Mouse (Mus musculus) midbrain, postnatal 0 days (tissue): Measurements from ENCODE around the gene Phactr1. TPM values are rescaled to one million over a fixed set of nuclear protein-coding genes. Genes with fewer than 3 reads are reported as not detected.

ENCODE experiments used
- ATAC-seq: fragments of 200-750 bp; cut with Nextera tagmentation; 2 replicates; pipeline ENCODE4 v1.8.0; 2017; ENCODE audit warnings: moderate number of reproducible peaks, mild to moderate bottlenecking, moderate TSS enrichment, moderate library complexity; ENCODE audit not compliant: low FRiP score
- DNase-seq: peaks from one replicate; pipeline ENCODE4 v3.0.0-alpha.2; 2015; ENCODE audit warnings: low spot score
- H3K27ac ChIP-seq: fragments of 300-500 bp; sonication (generic); 2 replicates; pipeline ENCODE4 v1.5.1; 2014; ENCODE audit warnings: low read depth, mild to moderate bottlenecking, low read length, mixed read lengths
- H3K27me3 ChIP-seq: fragments of 300-500 bp; sonication (generic); 2 replicates; pipeline ENCODE4 v1.6.1; 2014; ENCODE audit warnings: low read length, control low read depth, mixed read lengths; ENCODE audit not compliant: insufficient read depth
- H3K36me3 ChIP-seq: fragments of 300-500 bp; sonication (generic); 2 replicates; pipeline ENCODE4 v1.6.1; 2014; ENCODE audit warnings: low read length, control low read depth, mixed read lengths; ENCODE audit not compliant: insufficient read depth
- H3K4me1 ChIP-seq: fragments of 300-500 bp; sonication (generic); 2 replicates; pipeline ENCODE4 v1.6.1; 2014; ENCODE audit warnings: mild to moderate bottlenecking, control low read depth, antibody characterized with exemption, low read length, mixed read lengths; ENCODE audit not compliant: insufficient read depth
- H3K4me2 ChIP-seq: fragments of 300-500 bp; sonication (generic); 2 replicates; pipeline ENCODE4 v1.6.1; 2014; ENCODE audit warnings: low read depth, mild to moderate bottlenecking, low read length, mixed read lengths; ENCODE audit not compliant: poor library complexity, severe bottlenecking
- H3K4me3 ChIP-seq: fragments of 300-500 bp; sonication (generic); 2 replicates; pipeline ENCODE4 v1.5.1; 2014; ENCODE audit warnings: low read depth, mild to moderate bottlenecking, low read length, moderate library complexity
- H3K9ac ChIP-seq: fragments of 300-500 bp; sonication (generic); replicated peaks from 2 replicates; pipeline ENCODE4 v1.6.1; 2014; ENCODE audit warnings: mild to moderate bottlenecking, low read length, moderate library complexity, mixed read lengths; ENCODE audit not compliant: poor library complexity, severe bottlenecking
- H3K9me3 ChIP-seq: fragments of 300-500 bp; sonication (generic); 2 replicates; pipeline ENCODE4 v1.6.1; 2016; ENCODE audit warnings: low read length, control low read depth
- CTCF ChIP-seq: IDR thresholded peaks from 2 replicates; pipeline ENCODE4 v1.5.1; 2016; ENCODE audit warnings: antibody characterized with exemption, mild to moderate bottlenecking
- WGBS: fragments of 180-500 bp; shearing (Covaris S2); extraction: QIAGEN DNeasy Blood & Tissue Kit; methylation state at CpG from one replicate; pipeline ENCODE4 v1.1.7; 2014; 5-methylcytosine and 5-hydroxymethylcytosine counted together
- polyA plus RNA-seq: library from polyadenylated mRNA; unstranded; fragments of >200 nt; fragmentation: Nextera tagmentation; extraction: Ambion mirVana; gene quantifications from 2 replicates; pipeline ENCODE4 v1.2.1, GENCODE M21; 2015
- total RNA-seq: library from RNA; depleted of rRNA; stranded (reverse); fragments of >200 nt; gene quantifications from 2 replicates; pipeline ENCODE4 v1.2.3, GENCODE M21; 2014

The Phactr1 gene
- total and polyA plus RNA-seq, 2 experiments from 2014 or later: 53.9 to 73.7 TPM

DNA sequence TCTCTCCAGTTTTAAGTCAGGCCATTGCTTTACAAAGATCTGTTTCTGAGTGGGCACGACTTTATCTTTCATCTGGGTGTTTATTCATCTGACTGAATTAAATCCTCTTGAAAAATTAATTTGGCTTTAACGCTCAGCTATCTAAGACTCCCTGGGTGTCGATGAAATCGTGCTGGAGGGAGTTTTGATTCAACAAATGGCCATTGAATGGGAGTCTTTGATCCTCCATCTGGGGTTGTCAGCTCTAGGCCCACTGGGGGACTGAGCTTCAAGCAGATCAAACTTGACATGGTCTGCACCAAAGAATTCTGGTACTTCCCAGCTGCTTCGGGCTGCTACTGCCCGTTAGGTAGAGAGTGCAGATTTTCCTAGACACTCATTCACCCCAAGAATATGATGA, 374.7 kb downstream of the Phactr1 start:
- no peak overlapping the region for H3K4me2 ChIP-seq
- no peak overlapping the region for H3K9ac ChIP-seq
- WGBS: 12% methylated on average over 6 of the region's 6 CpGs
- DNase-seq (peak; percentile 28), ATAC-seq (no peak)
- H3K9me3 ChIP-seq: no peaks in the 10 kb centered on the region
- H3K4me1 ChIP-seq: no peaks in the 10 kb centered on the region
- no peaks in the 10 kb centered on the region for H3K27me3 ChIP-seq
- TF ChIP-seq CTCF: no peak
- no peak overlapping the region for H3K27ac ChIP-seq
- no peak overlapping the region for H3K4me3 ChIP-seq
- no peaks in the 10 kb centered on the region for H3K36me3 ChIP-seq

DNA sequence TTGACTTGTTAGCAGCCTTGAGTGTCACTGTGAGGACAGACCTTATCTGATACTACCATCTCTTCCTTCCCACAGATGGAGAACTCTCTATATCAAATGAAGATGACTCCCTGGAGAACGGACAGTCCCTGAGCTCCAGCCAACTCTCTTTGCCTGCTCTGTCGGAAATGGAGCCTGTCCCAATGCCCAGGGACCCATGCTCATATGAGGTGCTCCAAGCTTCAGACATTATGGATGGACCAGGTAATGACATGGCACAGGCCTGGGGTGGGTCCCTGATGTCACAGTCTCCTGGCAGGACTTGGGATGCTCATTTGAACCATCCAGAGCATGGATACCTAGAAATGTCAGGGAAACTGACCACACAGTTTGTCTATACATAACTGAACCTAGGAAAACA, 376.7 kb downstream of the Phactr1 start:
- 97% methylated on average over 2 of the region's 2 CpGs for WGBS
- no peaks in the 10 kb centered on the region for H3K4me1 ChIP-seq

DNA sequence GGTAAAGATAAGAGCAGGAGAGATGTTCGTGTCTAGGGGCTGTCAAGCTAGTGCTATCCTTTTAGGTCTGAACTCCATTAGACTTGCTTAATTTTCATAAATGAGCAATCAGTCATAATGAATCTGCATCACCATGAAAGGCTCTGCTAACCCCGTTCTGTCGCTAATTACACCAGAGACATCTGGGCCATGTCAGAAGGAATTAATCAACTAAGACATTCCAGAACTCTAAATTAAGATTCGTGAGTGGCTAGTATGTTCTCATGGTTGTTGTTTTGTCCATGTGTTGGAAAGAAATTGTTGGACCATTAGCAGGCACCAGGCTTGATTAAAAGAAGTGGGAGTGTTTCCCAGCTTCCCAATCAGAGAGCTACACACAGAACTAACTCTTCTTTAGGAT, 382.9 kb downstream of the Phactr1 start:
- H3K4me2 ChIP-seq: no peak overlapping the region
- H3K27me3 ChIP-seq: no peaks in the 10 kb centered on the region
- no peak for TF ChIP-seq CTCF
- ATAC-seq (no peak), DNase-seq (peak; percentile 56)
- no peak overlapping the region for H3K4me3 ChIP-seq
- no peak overlapping the region for H3K9ac ChIP-seq
- no peaks in the 10 kb centered on the region for H3K9me3 ChIP-seq
- no peaks in the 10 kb centered on the region for H3K36me3 ChIP-seq
- WGBS: 71% methylated on average over 4 of the region's 4 CpGs
- no peaks in the 10 kb centered on the region for H3K4me1 ChIP-seq
- H3K27ac ChIP-seq: no peak overlapping the region

More for the DNA sequence above, 376.7 kb downstream of the Phactr1 start:
- H3K4me3 ChIP-seq: no peak overlapping the region
- ATAC-seq (no peak), DNase-seq (no peak)
- H3K27ac ChIP-seq: no peak overlapping the region
- no peak overlapping the region for H3K4me2 ChIP-seq
- H3K27me3 ChIP-seq: no peaks in the 10 kb centered on the region
- H3K36me3 ChIP-seq: no peaks in the 10 kb centered on the region
- H3K9me3 ChIP-seq: no peaks in the 10 kb centered on the region
- no peak overlapping the region for H3K9ac ChIP-seq
- TF ChIP-seq CTCF: no peak

DNA sequence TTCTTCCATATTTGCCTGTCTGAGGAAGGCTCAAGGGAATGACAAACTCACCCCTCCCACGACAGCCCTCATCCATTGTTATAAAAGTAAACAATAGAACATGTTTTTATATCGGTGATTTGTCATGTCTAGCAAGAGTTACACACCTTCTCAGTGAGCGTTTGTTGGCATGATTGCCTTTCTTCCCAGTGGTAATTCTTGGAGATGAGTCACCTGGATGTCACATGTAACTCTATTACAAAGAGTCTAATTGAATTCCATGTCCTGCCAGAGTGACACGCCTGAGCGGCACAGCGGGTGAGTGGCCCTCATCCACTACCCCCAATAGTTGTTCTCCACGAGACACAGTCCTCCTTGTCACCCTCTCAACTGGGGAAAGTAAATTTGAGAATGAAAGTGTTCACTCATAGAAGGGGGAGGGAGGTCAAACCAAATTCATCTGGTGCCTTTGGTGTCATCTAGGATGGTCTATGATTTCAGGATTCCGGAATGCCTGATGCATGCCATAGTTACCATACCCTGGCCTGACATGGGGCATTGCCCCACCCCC, 388.4 kb downstream of the Phactr1 start:
- Histone ChIP-seq H3K27ac (no peak overlapping the region), H3K9ac (no peak overlapping the region), H3K4me2 (no peak overlapping the region), H3K27me3 (no peaks in the 10 kb centered on the region), H3K4me3 (no peak overlapping the region), H3K36me3 (no peaks in the 10 kb centered on the region), H3K9me3 (no peaks in the 10 kb centered on the region), H3K4me1 (no peaks in the 10 kb centered on the region)
- TF ChIP-seq CTCF: no peak
- 79% methylated on average over 8 of the region's 8 CpGs for WGBS
- DNase-seq (no peak), ATAC-seq (no peak)

DNA sequence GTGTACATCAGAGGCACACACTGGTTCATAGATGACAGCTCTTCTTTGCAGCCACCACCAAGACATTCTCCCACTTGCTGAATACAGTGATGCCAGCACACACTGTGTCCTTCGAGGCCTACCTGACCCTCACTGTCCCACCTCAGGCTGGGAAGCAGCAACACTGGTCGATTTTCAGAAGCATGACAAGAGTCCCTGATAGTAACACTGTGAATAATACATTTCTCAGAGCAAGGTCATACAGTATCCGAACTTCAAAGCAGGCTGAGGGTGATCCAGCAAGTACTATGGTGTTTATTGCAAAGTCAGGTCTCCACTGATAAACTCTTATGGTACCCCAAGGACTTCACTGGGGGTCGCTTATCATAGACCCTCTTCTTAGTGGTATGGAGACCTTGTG, 390.1 kb downstream of the Phactr1 start:
- WGBS: 76% methylated on average over 4 of the region's 4 CpGs
- no peaks in the 10 kb centered on the region for H3K36me3 ChIP-seq
- no peak overlapping the region for H3K4me3 ChIP-seq
- no peak overlapping the region for H3K4me2 ChIP-seq
- no peaks in the 10 kb centered on the region for H3K4me1 ChIP-seq
- H3K27ac ChIP-seq: no peak overlapping the region
- no peak for DNase-seq
- H3K9ac ChIP-seq: no peak overlapping the region
- ATAC-seq: no peak
- no peak for TF ChIP-seq CTCF
- H3K9me3 ChIP-seq: no peaks in the 10 kb centered on the region
- H3K27me3 ChIP-seq: no peaks in the 10 kb centered on the region

DNA sequence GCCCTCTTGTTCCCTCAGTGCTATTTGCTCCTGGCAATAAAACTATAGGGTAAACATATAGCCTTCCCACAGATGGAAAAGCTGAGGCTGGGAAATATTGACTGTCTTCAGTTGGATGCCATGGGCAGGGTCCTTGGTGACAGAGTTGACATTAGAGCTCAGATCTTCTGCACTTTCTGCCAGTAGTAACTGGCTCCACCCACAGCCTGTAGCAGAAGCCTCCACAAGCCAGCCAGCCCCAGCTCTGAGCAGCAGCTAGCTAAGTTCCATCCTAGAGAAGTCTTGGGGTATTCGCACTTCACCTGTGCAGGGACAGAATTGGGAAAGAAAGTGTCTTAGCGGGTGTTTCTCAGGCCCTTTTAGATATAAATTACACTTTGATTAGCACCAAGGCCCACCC, 390.5 kb downstream of the Phactr1 start:
- Histone ChIP-seq H3K27me3 (no peaks in the 10 kb centered on the region), H3K9ac (no peak overlapping the region), H3K36me3 (no peaks in the 10 kb centered on the region), H3K9me3 (no peaks in the 10 kb centered on the region), H3K4me2 (no peak overlapping the region), H3K4me1 (no peaks in the 10 kb centered on the region), H3K4me3 (no peak overlapping the region), H3K27ac (no peak overlapping the region)
- ATAC-seq (no peak), DNase-seq (no peak)
- 80% methylated on average over 2 of the region's 2 CpGs for WGBS
- no peak for TF ChIP-seq CTCF
